Mouse (Mus musculus): Measurements from ENCODE around the gene Tmem108.
A peak's percentile ranks its signal among the peaks of the same experiment; 100 is the strongest.

The Tmem108 gene

DNA sequence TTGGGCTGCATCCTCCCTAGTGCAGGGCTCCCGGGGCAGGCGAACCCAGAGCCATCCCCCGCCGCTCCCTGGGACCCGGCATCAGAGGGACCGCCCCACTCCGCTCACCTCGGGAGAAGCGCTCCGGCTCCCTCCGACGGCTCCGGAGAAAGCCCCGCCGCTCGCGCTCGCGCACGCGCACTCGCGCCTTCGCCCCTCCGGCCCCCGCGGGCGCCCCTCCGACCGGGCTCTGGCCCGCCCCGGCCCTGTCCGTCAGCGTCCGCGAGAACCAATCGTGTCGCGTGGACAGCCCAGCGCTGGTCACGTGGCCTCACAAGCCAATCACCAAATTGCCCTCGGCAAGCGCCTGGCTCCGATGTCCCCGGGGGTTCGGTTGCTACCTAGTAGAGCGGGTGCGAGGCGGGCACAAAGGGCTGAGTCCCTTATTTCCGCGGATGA lies at the start of gene Tmem108:
Gene Tmem108, minus strand, starts transcription at position 191 of the 438 bp plus-strand sequence.
- DNase-seq, result peak; percentile 91 to 94

DNA sequence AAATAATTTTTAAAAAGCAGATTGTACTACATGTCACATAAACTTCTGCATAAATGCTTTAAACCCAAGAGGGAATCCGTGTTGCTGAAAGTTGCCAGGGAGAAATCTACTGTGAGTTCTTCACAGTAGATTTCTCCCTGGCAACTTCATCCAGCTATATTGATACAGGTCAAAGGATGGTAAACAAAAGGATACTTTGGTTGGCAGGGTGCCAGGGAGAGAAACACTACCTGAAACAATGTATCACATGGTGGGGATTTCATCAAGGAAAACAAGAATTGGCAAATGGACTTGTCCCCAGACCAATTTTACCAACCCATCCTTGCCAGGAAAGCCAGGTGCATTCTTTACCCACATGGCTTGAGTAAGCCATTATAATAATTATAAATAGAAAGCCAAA lies 27.4 kb upstream of the Tmem108 start:
- no peak for DNase-seq

DNA sequence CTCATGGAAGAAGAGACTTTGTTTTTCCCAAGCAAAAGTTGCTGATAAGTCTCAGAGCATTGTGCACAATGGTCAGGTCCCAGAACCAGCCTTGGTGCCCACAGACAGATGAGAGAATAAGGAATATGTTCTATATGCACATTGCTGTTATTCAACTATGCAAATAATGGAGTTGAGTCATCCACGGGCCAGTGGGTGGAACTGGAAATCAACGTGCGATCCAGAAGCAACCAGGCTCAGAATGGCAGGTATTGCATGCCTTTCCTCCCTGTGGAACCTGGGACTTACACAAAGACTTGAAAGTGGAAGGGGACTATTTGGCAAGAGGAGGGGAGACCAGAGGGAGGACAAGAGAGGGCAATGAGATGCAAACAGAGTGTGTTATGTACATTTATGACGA lies 22.5 kb upstream of the Tmem108 start:
- no peak for DNase-seq

DNA sequence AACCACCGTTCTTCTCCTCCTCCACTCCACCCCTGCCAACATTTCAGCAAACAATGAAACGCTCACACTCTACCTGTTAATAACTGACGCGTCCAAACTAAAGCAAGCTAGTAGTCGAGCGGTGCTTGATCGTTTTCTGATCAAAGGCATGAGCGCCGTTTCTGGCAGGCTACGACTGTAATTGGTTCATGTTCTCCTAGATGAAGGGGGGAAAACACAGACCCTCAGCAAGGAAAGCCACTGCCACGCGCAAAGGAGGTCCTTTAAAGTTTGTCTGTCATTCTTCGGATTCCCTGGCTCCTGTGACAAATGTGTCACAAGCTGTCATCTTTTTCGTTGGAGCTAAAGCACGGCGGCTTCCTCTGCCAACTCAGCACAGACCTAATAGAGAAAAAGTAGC lies 21.6 kb upstream of the Tmem108 start:
- DNase-seq, result no peak

DNA sequence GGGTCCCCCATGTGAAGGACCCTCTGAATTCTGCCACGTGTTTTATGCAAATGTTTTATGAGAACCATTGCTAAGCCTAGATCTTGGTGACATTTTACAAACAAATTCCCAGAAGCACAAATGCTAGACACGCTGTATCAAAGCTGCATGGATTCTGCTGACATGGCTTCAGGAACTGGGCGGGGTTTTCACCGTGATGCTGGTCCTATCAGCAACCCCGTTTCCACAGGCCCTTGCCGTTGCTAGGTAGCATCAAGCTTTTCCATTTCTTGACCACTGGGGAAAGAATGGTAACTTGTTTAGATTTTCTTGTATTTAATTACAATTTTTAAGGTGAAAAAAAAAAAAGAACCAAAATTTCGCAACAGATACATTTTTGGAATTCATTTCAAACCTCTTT lies 20.7 kb upstream of the Tmem108 start:
- DNase-seq, result no peak

DNA sequence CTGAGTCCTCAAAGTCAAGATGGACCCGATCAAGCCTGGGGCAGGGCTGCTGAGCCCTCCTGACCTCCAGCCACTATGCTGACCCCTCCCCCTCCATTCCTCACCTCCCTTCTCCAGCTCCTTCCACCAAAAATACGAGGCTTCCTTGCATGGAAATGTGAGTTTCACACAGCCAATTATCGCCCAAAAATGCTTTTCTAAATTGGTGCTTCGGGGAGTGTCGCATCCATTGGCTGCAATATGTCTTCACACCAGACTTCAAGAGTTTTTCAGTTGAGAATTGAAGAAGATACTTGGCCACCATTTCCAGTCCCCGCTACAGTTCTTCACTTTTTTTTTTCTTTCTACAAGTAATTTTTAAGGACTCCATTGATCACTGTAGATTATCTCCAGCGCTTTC lies 19.8 kb upstream of the Tmem108 start:
- DNase-seq, result no peak

DNA sequence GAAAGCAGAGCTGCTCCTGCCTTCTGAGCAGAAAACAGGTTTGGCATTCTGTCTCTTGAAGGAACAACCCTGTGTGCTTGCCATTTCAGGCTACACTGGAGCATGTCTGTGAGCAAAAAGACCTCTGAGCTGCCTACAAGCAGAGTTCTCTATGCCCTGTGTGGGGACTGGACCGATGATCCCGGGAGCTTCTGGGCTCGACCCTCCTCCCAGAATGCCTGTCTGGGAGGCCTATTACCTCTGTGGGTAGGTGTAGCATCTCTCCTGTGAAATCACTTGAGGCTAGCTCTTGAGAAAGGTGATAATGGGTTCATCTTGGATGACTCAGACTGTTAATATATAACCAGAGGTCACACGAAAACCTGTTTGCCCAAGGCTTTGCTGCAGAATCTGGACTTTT lies 19.0 kb upstream of the Tmem108 start:
- DNase-seq, result no peak

DNA sequence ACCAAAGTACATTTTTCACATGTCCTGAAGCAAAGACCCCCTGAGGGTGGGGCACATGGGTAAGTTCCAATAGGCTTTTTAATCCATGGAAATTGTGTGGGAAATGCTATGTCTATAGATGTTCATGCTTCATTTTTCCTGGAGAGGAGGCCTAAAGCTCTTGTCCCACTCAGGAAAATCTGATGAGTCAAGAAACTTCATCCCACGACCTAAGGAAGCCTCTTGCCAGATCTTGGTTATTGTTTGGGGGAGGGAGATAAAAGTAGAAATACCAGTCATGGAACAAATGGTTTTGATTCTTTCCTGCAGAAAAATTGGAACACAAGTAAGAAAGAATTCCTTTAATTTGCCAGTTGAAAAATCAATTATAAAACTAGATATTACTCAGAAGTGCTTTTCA lies 16.5 kb upstream of the Tmem108 start:
- DNase-seq, result no peak

DNA sequence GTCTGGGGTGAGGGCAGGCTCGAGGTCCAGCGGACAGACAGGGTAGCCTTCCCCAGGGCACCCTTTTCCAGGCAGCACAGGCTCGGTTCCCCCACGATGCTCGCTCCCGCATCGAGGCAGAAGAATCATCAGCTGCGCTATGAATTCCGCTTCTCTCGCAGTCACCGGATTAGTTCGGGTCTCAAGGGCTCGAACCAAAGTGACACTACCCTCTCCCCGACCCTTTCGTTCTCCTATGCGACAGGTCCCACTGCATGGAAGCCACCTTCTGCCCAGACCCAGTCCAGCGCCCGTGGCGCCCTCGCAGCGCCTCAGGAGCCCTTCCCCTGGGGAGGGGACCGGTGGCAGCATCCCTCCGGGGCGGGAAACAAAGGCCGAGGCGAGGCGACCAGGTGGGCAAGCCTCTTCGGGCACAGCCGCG lies 476 bp downstream of the Tmem108 start:
- no peak for DNase-seq

DNA sequence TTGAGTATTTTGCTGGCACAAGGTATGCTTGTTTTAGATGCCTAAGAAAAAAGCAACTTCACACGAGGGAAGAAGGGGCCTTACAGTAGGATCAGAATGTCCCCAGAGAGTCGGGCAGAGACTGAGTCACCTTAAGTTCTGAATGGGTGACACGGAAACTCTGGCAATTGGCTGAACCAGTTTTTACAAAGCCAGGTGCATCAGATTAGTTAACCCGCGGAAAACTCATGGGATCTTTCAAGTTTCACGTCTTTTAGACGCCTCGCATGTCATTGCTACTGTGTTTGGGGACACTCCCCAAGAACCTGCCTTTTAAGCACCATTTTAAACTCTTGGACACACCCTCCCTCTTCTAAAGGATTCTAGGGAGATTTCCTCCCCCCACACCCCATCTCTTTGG lies 1.3 kb downstream of the Tmem108 start:
- DNase-seq, result no peak

DNA sequence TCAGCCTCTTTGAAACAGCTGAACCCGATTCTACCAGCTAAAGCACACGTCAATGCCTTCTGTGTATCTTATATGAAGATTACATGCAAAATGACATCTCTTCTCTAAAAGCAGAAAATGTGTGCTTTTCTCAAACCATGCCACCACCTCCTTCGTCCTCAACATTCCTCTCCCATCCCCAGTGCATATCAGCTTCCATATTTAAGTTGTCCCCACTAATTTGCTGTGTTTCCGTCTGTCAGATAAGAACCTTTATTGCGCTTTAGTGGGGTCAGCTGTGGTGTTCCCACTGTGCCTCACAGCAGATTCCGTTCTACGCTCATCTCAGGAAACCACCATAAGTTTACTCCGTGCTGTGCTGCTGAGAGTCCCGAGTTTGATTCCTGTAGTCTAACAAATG lies 1.8 kb downstream of the Tmem108 start:
- no peak for DNase-seq

DNA sequence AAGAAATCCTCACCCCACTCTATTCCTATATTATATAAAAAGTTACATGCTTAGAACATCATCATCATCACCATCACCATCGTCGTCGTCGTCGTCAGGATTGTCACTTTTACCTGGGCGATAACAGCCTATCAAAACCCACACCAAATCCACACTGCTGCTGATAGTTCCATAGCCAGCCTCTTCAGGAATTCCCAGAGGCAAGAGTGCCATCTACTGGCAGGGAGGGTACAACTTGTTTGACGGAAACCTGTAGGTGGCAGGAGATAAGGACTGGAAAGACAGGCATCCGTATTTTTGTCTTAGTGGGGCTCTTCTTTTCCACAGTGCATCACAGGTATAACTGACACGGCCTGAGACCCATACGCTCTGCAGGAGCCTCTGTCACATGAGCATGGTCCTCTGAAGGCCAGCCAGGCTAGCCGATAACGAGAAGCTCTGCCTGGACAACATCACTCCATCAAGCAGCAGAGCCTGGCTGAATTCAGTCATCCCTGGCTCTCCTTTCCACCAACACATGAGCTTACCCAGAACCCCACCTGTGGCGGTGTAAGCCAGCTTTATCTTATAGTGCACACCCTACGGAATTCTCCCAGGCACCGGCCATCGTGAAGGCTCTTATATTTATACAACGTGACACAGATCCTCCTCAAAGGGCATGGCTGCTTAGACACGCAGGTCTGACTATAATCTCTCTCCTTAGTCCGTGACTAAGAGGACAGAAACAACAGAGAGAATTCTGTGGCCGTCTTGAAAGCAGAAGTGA lies 2.5 kb downstream of the Tmem108 start:
- peak; percentile 84 to 89 for DNase-seq

DNA sequence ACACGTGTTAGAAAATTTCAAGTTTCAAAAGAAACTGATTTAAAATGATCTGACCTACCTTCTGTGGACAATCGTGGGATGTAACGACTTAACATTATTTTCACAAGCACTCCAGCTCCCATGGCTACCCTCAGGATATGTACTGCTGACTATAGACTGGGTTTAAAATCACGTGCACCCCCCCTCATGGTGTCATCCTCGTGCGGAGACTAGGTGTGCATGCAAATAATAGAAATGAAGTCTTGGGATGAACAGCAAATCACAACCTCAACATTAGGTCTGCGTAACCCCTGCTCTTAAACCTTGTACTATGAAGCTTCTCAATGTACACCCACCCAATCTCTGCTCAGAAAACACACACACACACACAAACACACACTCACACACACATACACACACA lies 3.4 kb downstream of the Tmem108 start:
- no peak for DNase-seq

DNA sequence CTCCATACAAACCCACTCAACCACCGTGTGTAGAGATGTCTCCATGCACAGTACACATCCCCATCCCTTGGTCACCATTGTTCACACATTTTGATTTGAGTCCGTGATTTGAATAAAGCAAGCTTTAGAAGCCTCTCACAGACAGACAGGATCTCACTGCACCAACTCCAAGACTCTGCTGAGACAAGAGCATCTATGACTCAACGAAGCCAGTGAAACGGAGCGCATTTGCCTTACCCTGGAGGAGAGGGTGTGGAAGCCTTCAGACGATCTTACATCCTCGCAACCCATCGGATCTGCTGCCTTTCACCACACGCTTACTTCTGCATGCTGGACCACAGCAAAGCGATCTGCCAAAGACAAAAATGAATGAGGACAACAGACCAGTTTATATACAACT lies 9.0 kb downstream of the Tmem108 start:
- no peak for DNase-seq

DNA sequence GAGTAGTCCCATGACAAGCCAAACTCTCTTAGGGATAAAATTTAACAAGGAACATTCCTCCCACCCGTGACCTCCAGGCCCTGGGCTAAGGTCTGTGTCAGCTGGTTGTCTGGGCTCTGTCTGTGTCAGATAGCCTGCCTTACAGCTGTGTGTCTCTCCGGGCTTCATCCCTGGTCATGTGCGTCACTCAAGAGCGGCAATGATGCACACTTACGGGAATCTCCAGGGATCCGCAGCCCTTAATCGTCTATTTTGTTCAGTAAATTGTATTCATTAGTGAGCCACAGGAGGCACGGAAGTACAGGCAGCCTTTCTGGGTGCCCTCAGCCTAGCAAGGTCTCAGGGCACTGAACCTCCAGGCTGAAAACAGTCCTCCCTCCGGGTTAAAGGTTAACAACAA lies 10.1 kb downstream of the Tmem108 start:
- peak in 1 of 2 experiments; percentile 12 for DNase-seq

DNA sequence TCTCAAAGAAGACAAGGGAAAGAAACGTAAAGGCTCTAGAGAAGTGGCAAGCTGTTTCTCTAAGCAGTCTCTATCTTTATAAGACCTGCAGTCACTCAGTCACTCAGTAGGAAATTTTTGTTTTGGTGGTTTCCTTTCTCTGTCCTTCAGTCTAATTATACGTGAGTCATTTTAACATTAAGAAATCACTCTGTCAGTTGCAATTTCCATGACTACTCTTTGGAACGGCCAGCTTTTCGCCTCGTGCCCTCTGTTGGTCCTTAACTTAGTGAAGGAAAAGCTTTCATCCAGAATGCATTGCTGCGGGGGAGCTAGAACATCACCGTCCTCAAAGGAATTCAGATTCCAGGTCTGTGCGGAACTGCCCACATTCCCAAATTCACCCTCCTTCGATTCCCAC lies 11.1 kb downstream of the Tmem108 start:
- DNase-seq, result no peak

DNA sequence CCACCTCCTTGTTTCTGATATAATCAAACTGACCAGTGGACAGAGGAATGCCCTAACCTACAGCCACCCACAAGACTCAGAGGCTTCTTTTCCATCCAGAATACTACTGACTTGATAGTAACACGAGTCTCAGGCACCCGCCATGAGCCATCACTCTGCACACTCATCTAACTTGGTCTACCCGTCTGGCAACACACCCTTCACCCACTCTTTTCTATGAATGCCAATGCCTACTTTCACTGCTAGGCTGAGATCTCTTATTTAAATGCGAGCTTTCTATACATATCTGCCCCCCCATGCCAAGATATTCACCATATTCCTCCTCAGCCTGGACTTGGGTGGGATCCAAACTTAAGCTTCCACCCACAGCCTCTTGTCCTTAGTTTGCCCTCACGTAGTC lies 15.0 kb downstream of the Tmem108 start:
- no peak for DNase-seq

DNA sequence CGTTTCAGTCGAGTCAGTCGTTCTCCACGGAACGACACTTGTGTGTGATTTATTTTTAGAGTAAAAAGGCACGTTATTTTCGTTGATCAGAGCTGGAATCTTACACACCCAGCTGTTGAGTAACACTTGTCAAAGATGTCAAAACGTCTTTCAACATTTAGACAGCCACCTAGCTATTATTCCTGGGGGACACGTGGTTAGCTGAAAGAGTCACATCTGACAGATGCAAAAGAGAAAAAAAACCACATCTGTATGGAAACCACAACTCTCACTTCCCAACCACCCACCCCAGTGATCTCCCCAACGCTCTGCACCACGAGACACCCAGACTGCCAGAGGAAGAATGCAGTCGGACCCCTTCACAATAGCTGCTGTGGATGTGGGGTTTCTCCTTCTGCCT lies 21.5 kb downstream of the Tmem108 start:
- no peak for DNase-seq

DNA sequence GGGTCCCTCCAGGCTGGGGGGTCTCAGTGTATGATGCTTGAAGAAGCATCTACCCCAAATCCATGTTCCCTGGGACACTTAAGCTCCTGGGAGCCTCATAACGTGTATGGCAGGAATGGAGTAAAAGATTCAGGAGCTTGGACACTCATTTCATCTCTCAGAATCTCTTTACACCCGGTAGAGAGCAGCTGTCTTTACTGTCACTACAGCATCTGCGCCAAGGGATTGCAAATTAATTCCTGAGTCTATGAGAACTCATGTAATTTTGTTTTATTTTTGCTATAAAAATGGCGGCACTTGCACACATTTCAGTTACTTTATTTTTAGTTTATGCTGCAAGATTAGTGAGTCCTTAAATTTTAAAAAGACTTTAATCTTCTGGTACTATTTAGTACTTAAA lies 22.6 kb downstream of the Tmem108 start:
- no peak for DNase-seq

DNA sequence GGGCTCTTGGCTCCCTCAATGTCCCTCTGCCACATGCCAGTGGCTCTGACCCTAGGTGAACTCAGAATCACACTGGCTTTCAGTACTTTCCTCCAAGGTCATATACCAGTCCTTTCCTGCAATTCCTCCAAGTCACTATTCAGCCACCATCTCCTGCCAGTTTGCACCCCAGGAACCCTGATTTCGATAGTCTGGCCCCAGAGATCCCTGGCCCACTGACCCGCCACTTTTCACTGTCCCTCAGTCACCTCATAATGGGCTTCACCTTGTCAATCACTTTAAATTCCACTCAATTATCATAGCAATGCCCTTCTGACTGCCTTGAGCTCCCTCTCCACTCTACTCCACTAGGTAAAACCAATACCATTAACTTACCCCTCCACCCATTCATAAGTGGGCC lies 31.9 kb downstream of the Tmem108 start:
- no peak for DNase-seq

DNA sequence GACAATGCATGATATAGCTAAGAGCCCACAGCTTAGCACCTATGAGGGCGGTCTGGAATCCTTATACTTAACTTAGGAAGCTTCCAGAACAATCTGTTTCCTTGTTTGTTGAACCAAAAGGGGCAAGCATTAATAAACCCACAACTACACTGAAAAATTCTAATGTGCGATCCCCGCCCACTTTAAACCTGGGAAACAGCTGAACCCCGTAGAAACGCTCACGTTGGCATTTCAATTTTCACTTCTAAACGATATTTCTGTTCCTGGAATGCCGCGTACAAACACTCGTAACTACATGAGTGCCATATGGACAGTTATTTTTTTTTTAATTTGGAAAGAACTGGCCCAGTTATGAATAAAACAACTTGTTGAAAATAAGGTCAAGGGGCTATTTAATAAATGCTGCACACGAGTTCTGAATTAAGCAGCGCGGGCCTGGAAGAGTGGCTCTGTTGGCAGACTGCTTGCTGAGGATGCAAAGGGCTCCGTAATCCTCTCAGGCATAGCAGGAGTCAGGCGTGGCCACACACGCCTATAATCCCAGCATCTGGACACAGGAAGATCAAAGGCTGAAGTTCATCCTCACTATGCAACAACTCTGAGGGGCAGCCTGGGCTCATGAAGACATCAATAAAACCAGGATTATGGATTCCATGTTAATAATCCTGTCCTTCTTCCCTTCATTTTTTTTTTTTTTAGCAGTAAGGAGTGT lies 34.7 kb downstream of the Tmem108 start:
- DNase-seq, result no peak

DNA sequence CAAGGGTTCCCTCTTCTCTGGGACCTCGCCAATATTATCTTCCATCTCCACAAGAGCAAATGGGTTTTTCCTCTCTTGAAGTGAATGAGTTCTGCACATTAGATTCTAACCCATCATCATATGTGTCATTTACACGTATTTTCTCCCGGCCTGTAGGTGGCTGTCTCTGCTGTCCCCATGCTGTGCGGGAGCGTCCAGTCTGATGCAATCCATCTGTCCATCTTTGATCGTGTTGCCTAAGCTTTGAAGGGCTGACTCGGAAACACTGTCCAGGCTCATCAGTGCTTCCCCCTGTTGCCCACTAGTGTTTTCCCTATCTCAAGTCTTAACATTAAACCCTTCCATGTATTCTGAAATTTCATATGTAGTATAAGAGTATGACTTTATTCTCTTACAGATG lies 36.1 kb downstream of the Tmem108 start:
- DNase-seq, result no peak

DNA sequence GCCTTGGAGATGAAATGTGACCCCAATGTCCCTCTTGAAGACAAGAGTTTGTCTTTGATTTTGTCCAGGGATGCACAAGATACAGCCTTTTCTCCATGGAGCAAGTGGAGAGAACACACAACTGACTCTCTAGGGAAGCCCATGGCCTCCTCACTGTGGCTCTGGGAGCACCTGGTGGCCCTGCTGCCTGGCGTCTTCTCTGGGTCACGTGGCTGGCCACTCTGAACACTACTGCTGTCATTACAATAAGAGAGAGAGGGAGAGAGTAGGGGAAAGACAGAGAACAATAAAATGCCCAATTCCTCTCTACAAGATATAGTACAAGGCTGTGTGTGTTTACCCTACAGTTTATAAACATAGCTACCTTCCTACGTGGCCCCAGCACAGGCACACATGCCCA lies 40.2 kb downstream of the Tmem108 start:
- DNase-seq, result no peak

DNA sequence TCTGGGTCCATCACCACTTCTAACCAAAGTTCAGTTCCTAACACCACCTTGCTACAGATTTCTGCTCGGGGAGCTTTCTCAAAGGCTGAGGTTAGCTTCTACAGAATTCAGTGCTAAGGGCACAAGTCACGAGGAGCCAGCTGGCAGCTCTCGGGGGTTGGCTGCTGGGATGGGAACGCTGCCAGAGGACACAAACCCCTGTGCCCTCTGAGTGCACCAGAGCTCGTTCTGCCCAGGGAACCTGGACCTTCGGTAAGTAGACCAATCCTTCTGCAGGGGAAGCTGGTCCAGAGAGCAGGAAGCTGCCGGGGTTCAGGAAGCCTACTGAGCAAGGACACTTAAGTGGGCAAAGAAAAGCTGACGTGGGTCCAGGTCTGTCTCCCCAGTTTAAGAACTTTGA lies 40.6 kb downstream of the Tmem108 start:
- DNase-seq, result peak; percentile 28 to 47

DNA sequence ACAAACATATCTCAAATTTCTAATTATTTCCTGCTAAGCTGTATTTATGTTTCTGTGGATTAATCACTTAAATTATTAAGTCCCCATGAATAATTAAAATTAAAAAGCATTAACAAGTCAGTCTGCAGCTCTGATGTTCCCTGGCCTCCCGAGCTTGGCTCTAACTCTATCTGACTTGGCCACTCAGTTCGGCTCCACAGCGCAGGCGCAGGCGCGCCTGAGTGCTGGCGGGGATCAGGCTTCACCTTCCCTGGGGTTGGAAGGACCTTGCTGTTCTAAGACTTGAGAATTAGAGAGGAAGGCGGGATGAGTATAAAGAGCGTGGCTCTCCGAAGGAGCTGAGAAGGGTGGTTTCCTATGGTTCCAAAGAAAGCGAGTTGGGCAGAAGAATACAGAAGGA lies 41.6 kb downstream of the Tmem108 start:
- DNase-seq, result no peak

Data from kidney, postnatal 4 days (tissue).